Mouse (Mus musculus) embryonic facial prominence, embryonic 13.5 days (tissue): Measurements from ENCODE around the gene Ctsc. TPM values are rescaled to one million over a fixed set of nuclear protein-coding genes. Genes with fewer than 3 reads are reported as not detected.
"Not testable (repeated sequence)": the region's sequence is repeated elsewhere in the genome, so short reads cannot be mapped to it uniquely, and the experiment has no call there.

ENCODE experiments used
- ATAC-seq: fragments of 200-750 bp; cut with Nextera tagmentation; 2 replicates; pipeline ENCODE4 v1.8.0; 2017; ENCODE audit warnings: low read depth; ENCODE audit not compliant: insufficient number of reproducible peaks, insufficient read depth, low FRiP score, low TSS enrichment
- H3K27ac ChIP-seq: fragments of 300-500 bp; sonication (generic); 2 replicates; pipeline ENCODE4 v1.5.1; 2015; ENCODE audit warnings: moderate library complexity, mild to moderate bottlenecking, inconsistent platforms
- H3K27me3 ChIP-seq: fragments of 300-500 bp; sonication (generic); 2 replicates; pipeline ENCODE4 v1.6.1; 2015; ENCODE audit warnings: mild to moderate bottlenecking, inconsistent platforms
- H3K36me3 ChIP-seq: fragments of 300-500 bp; sonication (generic); 2 replicates; pipeline ENCODE4 v1.6.1; 2015; ENCODE audit warnings: mild to moderate bottlenecking, inconsistent platforms
- H3K4me1 ChIP-seq: fragments of 300-500 bp; sonication (generic); 2 replicates; pipeline ENCODE4 v1.6.1; 2015; ENCODE audit warnings: inconsistent platforms
- H3K4me2 ChIP-seq: fragments of 300-500 bp; sonication (generic); 2 replicates; pipeline ENCODE4 v1.6.1; 2015; ENCODE audit warnings: moderate library complexity, mild to moderate bottlenecking, inconsistent platforms
- H3K4me3 ChIP-seq: fragments of 300-500 bp; sonication (generic); 2 replicates; pipeline ENCODE4 v1.5.1; 2015; ENCODE audit warnings: mild to moderate bottlenecking, inconsistent platforms
- H3K9ac ChIP-seq: fragments of 300-500 bp; sonication (generic); 2 replicates; pipeline ENCODE4 v1.6.1; 2015; ENCODE audit warnings: mild to moderate bottlenecking, inconsistent platforms
- H3K9me3 ChIP-seq: fragments of 300-500 bp; sonication (generic); 2 replicates; pipeline ENCODE4 v1.6.1; 2016; ENCODE audit warnings: inconsistent platforms
- WGBS: fragments of 180-500 bp; shearing (Covaris S2); methylation state at CpG from one replicate; pipeline ENCODE4 v1.1.7; 2015; ENCODE audit warnings: mixed read lengths; 5-methylcytosine and 5-hydroxymethylcytosine counted together
- polyA plus RNA-seq: library from polyadenylated mRNA; unstranded; fragments of >200 nt; fragmentation: Nextera tagmentation; extraction: Ambion mirVana; gene quantifications from 2 replicates; pipeline ENCODE4 v1.2.1, GENCODE M21; 2015

Gene Ctsc
- polyA plus RNA-seq: 41.1 and 45.4 TPM in 2 replicates

GRCm38 (mm10) chr7:88277858-88278627 lies at the start of gene Ctsc:
TSS of gene Ctsc (plus strand) at chr7:88278085.
- Histone ChIP-seq H3K4me2 (peak within 1 kb of the TSS; percentile 91), H3K9ac (peak within 1 kb of the TSS; percentile 75), H3K9me3 (no peaks in the 10 kb centered on the region), H3K4me1 (0 out of 2 replicates have a peak, but pooled peaks cover 9% of the 10 kb centered on the region), H3K4me3 (peak within 1 kb of the TSS; percentile 59), H3K27ac (no peak within 1 kb of the TSS; the same call in 1 of the 2 replicates), H3K27me3 (no peaks in the 10 kb centered on the region), H3K36me3 (no peaks in the 10 kb centered on the region)
- ATAC-seq: peak; percentile 74
- WGBS: 2% methylated on average over 34 of the region's 34 CpGs

GRCm38 (mm10) chr7:88229051-88229450 lies 48.8 kb upstream of the Ctsc start:
- Histone ChIP-seq H3K9ac (no peak overlapping the region), H3K9me3 (no peaks in the 10 kb centered on the region), H3K27me3 (no peaks in the 10 kb centered on the region), H3K4me3 (no peak overlapping the region), H3K4me1 (no peaks in the 10 kb centered on the region), H3K36me3 (no peaks in the 10 kb centered on the region), H3K4me2 (no peak overlapping the region), H3K27ac (no peak overlapping the region)
- WGBS: 51% methylated on average over 2 of the region's 2 CpGs
- no peak for ATAC-seq

GRCm38 (mm10) chr7:88230121-88230520 lies 47.8 kb upstream of the Ctsc start:
- no peak overlapping the region for H3K27ac ChIP-seq
- no peaks in the 10 kb centered on the region for H3K9me3 ChIP-seq
- H3K9ac ChIP-seq: no peak overlapping the region
- H3K4me2 ChIP-seq: no peak overlapping the region
- H3K4me3 ChIP-seq: no peak overlapping the region
- no peaks in the 10 kb centered on the region for H3K27me3 ChIP-seq
- ATAC-seq: no peak
- no peaks in the 10 kb centered on the region for H3K36me3 ChIP-seq
- 85% methylated on average over 4 of the region's 4 CpGs for WGBS
- no peaks in the 10 kb centered on the region for H3K4me1 ChIP-seq

- no peak for ATAC-seq
- Histone ChIP-seq H3K27ac (no peak overlapping the region), H3K9me3 (no peaks in the 10 kb centered on the region), H3K9ac (no peak overlapping the region), H3K4me1 (no peaks in the 10 kb centered on the region), H3K27me3 (no peaks in the 10 kb centered on the region), H3K4me3 (no peak overlapping the region), H3K4me2 (no peak overlapping the region), H3K36me3 (no peaks in the 10 kb centered on the region)
- 92% methylated on average over 7 of the region's 7 CpGs for WGBS
Measured at GRCm38 (mm10) chr7:88230756-88231522, 46.9 kb upstream of the Ctsc start.

GRCm38 (mm10) chr7:88243059-88243458 lies 34.8 kb upstream of the Ctsc start:
- Histone ChIP-seq H3K4me2 (no peak overlapping the region), H3K36me3 (no peaks in the 10 kb centered on the region), H3K9me3 (no peaks in the 10 kb centered on the region), H3K27me3 (no peaks in the 10 kb centered on the region), H3K4me1 (no peaks in the 10 kb centered on the region), H3K27ac (no peak overlapping the region), H3K9ac (no peak overlapping the region), H3K4me3 (no peak overlapping the region)
- WGBS: 65% methylated on average over 3 of the region's 3 CpGs
- ATAC-seq: no peak

GRCm38 (mm10) chr7:88244462-88244861 lies 33.4 kb upstream of the Ctsc start:
- Histone ChIP-seq H3K9me3 (no peaks in the 10 kb centered on the region), H3K4me1 (no peaks in the 10 kb centered on the region), H3K27me3 (no peaks in the 10 kb centered on the region), H3K4me3 (no peak overlapping the region), H3K27ac (no peak overlapping the region), H3K9ac (no peak overlapping the region), H3K4me2 (no peak overlapping the region), H3K36me3 (no peaks in the 10 kb centered on the region)
- ATAC-seq: no peak

- not testable (repeated sequence) for H3K27me3 ChIP-seq, H3K4me3 ChIP-seq, ATAC-seq, H3K36me3 ChIP-seq, H3K4me1 ChIP-seq, H3K9me3 ChIP-seq, H3K4me2 ChIP-seq, H3K27ac ChIP-seq, H3K9ac ChIP-seq
- 95% methylated on average over 2 of the region's 2 CpGs for WGBS
Measured at GRCm38 (mm10) chr7:88250380-88250779, 27.5 kb upstream of the Ctsc start.

- no peaks in the 10 kb centered on the region for H3K4me1 ChIP-seq
- no peaks in the 10 kb centered on the region for H3K27me3 ChIP-seq
- no peaks in the 10 kb centered on the region for H3K36me3 ChIP-seq
- no peak overlapping the region for H3K4me2 ChIP-seq
- no peak for ATAC-seq
- H3K27ac ChIP-seq: no peak overlapping the region
- H3K9me3 ChIP-seq: no peaks in the 10 kb centered on the region
- WGBS: 63% methylated on average over 1 of the region's 1 CpGs
- H3K9ac ChIP-seq: no peak overlapping the region
- H3K4me3 ChIP-seq: no peak overlapping the region
Measured at GRCm38 (mm10) chr7:88251535-88251934, 26.4 kb upstream of the Ctsc start.

- Histone ChIP-seq H3K9ac (no peak overlapping the region), H3K4me2 (no peak overlapping the region), H3K27me3 (no peaks in the 10 kb centered on the region), H3K4me3 (no peak overlapping the region), H3K36me3 (no peaks in the 10 kb centered on the region), H3K9me3 (no peaks in the 10 kb centered on the region), H3K27ac (no peak overlapping the region), H3K4me1 (no peaks in the 10 kb centered on the region)
- no peak for ATAC-seq
Measured at GRCm38 (mm10) chr7:88252129-88252528, 25.8 kb upstream of the Ctsc start.

GRCm38 (mm10) chr7:88254884-88255283 lies 23.0 kb upstream of the Ctsc start:
- no peak overlapping the region for H3K4me3 ChIP-seq
- no peak for ATAC-seq

GRCm38 (mm10) chr7:88259155-88259925 lies 18.5 kb upstream of the Ctsc start:
- Histone ChIP-seq H3K9ac (no peak overlapping the region), H3K9me3 (no peaks in the 10 kb centered on the region), H3K36me3 (no peaks in the 10 kb centered on the region), H3K27me3 (no peaks in the 10 kb centered on the region), H3K4me1 (no peaks in the 10 kb centered on the region), H3K4me2 (no peak overlapping the region), H3K27ac (no peak overlapping the region), H3K4me3 (no peak overlapping the region)
- WGBS: 72% methylated on average over 7 of the region's 7 CpGs
- no peak for ATAC-seq

More at GRCm38 (mm10) chr7:88254884-88255283, 23.0 kb upstream of the Ctsc start:
- Histone ChIP-seq H3K27ac (no peak overlapping the region), H3K4me2 (no peak overlapping the region), H3K9ac (no peak overlapping the region), H3K9me3 (no peaks in the 10 kb centered on the region), H3K4me1 (no peaks in the 10 kb centered on the region), H3K27me3 (no peaks in the 10 kb centered on the region), H3K36me3 (no peaks in the 10 kb centered on the region)
